Mouse (Mus musculus) cerebellum, postnatal 14 days (tissue): ENCODE measurements around the gene Atp6v1g2.
"Not testable (repeated sequence)": the region's sequence is repeated elsewhere in the genome, so short reads cannot be mapped to it uniquely, and the experiment has no call there.

Source experiments
- DNase-seq, 2 experiments: peaks; one replicate each; pipeline ENCODE4 v3.0.0; 2021; ENCODE audit warnings: mixed read lengths in 2 of 2

The Atp6v1g2 gene

DNA sequence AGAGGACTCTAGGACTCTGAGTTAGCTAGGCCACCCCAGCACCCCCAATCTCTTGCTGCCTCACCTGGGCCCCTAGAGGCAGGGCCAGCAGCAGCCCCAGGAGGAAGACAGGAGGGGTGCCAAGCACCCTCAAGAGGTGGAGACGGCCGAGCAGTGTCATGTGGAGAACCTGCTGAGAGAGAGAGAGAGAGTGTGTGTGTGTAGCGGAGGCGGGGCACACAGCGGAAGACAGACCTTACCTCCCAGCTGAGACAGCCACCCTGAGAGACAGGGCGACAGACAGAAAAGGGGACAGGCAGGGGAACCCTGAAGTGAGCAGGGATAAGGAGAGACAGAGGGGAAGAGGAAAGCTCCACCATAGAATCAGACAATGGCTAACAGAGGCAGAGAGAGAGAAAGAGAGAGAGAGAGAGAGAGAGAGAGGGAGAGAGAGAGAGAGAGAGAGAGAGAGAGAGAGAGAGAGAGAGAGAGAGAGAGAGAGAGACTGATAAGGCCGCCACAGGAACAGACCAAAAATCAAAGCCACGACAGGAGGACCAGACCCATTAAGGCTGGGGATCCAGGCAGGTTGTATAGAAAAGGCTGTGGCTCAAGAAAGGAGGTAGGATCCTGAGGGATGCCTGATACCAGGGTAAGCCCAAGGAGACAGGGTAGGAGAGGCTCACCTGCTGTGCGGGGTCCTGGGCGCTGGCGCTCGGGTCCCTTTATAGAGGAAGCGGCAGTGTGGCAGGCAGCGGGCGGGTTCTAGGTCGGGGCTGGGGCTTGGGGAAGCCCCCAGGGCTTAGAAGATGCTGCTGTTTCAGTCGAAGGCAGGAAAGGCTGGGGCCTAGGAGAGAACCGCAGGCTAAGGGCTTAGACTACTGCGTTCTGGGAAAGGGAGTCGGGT lies 28.7 kb upstream of the Atp6v1g2 start, which contains the start of gene Lta:
Gene Lta, minus strand, starts transcription at position 858 of the 886 bp plus-strand sequence.
- DNase-seq = no peak

GRCm38 (mm10) chr17:35205380-35205769 lies 28.1 kb upstream of the Atp6v1g2 start:
- no peak for DNase-seq

DNA sequence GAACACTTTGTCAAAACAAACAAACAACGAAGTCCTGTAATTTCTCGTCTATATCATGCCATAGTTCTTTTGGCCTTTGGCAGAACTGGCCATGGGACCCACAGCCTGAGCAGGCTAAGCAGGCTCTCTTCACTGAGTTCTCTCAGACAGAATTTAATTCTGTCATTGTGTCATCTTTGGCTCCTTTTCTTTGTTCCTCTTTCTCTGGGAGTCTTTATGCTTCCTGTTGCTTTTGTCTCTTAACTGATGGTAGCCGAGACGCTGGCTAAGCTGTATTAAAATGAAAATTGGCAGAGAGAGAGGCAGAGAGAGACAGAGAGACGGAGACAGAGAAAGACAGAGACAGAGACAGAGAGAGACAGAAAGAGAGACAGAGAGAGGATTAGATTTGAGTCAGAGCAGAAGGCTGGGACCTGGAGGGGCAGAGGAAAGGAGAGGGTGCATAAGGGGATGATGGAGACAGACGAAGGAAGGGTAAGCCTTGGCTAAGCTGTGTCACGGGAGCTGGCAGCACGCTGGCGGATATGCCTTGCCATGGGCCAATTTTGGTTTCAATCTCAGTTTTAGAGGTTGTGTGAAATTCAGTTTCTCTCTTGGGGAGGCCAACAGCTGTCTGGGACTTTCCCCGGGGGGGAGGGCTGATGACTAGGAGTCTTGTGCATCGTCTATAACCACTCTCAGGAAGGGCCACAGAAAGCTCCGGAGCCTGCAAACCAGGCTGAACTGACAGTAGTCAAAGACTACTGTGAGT lies 23.5 kb upstream of the Atp6v1g2 start:
- DNase-seq = no peak

GRCm38 (mm10) chr17:35210593-35210992 lies 22.9 kb upstream of the Atp6v1g2 start:
- no peak for DNase-seq

- DNase-seq = no peak
Observed at GRCm38 (mm10) chr17:35213071-35213470, 20.4 kb upstream of the Atp6v1g2 start.

DNA sequence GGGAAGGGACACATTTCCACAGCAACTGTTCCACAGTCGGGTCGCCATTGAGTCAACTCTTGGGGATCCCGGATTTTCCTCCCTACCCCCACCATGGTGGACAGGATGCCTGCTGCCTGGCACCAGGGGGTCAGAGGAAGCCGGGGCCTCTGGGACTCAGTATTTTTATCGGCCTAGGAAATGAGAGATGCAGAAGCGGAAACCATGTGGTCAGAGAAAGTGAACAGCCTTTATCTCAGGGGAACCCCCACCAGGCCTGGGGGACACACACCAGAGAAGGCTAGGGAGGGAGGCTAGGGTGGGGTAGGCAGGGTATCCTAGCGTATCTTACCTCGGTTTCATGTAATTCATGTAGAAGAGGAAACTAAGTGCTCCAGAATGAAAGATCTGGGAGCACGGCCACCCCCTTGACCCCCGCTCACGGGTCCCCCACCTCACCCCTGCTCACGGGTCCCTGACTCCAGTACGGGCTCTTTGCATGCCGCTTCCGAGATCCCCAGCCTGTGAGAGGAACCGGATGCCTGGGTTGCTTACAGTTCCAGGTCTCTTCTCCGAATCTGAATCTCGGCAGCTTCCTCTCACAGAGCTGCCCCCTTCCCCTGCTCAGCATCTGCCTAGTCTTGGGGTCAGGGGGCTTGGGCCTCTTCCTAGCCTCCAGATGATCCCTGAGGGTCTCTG lies 14.8 kb upstream of the Atp6v1g2 start:
- DNase-seq = no peak

- DNase-seq = peak in 1 of 2 experiments; percentile 22
Observed at GRCm38 (mm10) chr17:35219601-35220041, 13.8 kb upstream of the Atp6v1g2 start.

DNA sequence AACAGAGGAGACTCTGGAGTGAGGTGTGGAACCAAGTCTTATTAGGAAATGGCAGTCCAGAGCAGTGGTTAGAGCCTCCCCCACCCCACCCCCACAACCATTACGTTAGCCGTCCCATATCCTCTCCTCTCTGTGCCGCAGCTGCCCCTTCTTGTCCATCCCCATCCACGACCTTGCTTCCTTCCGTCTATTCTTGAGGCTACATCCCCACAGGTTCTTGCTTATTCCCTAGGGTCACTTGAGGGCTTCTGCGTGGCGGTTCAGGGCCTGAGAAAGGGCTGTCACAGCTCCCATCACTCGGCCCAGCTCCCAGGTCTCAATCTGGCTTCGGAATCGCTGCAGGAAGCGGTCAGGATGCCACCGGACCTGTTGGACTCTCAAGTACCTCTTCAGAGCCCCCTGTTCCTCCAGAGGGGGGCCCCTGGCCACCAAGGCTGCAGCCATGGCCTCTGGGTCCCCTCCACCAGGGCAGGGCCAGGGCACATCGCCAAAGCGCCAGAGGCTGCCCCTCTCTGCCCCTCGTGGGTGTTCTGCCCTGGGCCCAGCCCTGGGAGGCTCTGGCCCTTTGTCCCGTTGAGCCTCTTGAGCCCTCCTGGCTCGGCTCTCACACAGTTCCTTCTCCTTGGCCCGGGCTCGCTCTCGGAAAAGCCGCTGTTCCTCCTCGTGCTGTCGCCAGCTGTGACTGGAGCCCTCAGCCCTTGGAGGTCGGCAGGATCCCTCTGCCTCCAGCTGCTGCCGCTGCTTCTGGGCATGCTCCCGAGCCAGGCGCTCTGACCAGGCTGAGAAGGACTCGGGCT lies 13.1 kb upstream of the Atp6v1g2 start, which contains the start of gene Gm16181:
Gene Gm16181, plus strand, starts transcription at position 679 of the 797 bp plus-strand sequence.
- DNase-seq = peak in 1 of 2 experiments; percentile 14

GRCm38 (mm10) chr17:35222299-35222698 lies 11.2 kb upstream of the Atp6v1g2 start:
- DNase-seq = peak in 1 of 2 experiments; percentile 10

DNA sequence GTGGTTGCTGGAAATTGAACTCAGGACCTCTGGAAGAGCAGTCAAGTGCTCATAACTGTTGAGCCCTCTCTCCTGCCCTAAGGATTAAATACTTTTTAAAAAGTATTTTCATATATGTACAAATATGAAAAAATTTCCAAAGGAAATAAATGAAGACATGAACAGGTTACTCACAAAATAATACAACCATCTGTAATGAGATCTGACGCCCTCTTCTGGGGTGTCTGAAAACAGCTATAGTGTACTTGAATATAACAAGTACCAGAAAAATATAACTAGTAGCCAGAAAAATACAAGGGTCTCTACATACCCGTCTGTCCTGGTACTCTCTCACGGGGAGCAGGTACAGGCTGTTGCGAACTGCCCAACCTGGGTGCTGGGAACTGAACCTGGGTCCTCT lies 8.8 kb upstream of the Atp6v1g2 start:
- DNase-seq = no peak

DNA sequence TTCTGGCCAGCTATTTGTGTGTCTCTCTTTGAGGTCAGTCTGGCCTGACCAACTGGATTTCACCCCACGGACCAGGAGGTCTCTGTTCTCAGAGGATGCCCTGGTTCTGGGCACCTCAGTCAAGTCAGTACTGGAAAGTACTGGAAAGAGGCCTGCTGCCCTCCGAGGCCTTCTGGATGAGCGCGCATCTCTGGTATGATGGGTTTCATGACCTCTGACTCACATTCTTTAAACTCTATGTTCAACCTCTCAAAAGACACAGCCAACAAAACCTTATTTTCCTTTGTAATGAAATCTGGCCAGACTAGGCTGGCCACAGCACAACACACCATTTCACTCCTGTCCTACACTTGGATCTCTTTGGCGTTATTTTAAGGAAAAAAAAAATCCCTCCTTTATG lies 8.0 kb upstream of the Atp6v1g2 start:
- DNase-seq = no peak

GRCm38 (mm10) chr17:35226561-35227046 lies 6.9 kb upstream of the Atp6v1g2 start:
- no peak for DNase-seq

DNA sequence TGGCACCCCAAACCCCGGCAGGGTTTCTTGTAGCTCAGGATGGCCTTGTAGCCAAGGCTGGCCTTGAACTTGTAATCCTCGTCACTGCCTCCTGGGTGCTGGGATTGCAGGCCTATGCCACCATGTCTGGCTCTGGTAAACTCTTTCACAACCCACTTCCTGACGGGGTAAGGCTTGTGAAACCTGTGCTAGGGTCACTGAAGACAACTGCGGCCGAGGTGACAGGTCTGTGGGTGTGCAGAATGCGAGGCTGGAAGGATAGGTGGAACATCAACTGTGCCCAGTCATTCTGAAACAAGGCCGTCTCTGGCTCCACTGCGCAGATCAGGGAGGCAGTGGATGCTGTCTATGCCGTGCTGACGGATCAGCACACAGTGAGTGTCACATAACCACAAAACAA lies 2.4 kb upstream of the Atp6v1g2 start:
- DNase-seq = no peak

- peak; percentile 93 to 96 for DNase-seq
Observed at GRCm38 (mm10) chr17:35232043-35232442, 1.4 kb upstream of the Atp6v1g2 start.

- DNase-seq = no peak
Observed at GRCm38 (mm10) chr17:35232659-35233058, 801 bp upstream of the Atp6v1g2 start.

GRCm38 (mm10) chr17:35234090-35234489 lies 630 bp downstream of the Atp6v1g2 start:
- DNase-seq = not testable (repeated sequence)

GRCm38 (mm10) chr17:35234903-35235302 lies 1.4 kb downstream of the Atp6v1g2 start:
- peak; percentile 39 to 53 for DNase-seq

DNA sequence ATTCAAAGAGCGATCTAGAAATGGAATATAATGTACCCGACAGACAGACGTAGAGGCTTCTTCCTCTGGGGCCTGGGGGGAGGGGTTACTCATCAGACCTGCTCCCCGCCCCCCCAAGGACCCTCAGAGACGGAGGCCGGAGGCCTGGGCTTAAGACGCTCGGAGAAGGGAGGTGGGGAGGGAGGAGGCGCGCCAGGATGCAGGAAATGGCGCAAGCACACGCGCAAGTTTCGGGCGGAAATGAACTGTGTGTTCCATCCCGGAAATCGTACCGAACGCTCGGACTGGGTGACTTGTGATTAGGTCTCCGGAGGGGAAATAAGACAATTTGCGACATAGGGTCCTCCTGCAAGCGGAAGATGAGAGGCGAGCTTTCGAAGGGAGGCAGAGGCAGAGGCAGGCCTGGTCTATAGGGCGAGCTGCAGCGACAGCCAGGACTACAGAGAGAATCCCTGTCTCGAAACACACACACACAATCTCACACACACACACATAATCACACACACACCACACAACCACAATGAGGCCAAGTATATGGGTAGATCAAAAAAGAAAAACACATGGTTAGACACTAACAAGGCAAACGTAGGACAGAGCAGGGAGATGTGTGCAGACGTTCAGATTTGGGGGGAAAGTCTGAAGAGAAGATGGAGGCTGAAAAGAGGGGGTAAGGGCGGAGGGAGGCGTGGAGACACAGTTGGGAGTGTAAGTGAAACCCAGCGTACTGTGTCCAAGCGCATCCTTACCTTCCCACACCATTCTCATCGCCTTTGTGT lies 2.3 kb downstream of the Atp6v1g2 start, which contains the start of gene Nfkbil1:
Gene Nfkbil1, minus strand, starts transcription at position 179 of the 776 bp plus-strand sequence.
- DNase-seq = peak; percentile 91 to 92

- peak; percentile 100 for DNase-seq
Observed at GRCm38 (mm10) chr17:35236390-35236746, 2.9 kb downstream of the Atp6v1g2 start.

DNA sequence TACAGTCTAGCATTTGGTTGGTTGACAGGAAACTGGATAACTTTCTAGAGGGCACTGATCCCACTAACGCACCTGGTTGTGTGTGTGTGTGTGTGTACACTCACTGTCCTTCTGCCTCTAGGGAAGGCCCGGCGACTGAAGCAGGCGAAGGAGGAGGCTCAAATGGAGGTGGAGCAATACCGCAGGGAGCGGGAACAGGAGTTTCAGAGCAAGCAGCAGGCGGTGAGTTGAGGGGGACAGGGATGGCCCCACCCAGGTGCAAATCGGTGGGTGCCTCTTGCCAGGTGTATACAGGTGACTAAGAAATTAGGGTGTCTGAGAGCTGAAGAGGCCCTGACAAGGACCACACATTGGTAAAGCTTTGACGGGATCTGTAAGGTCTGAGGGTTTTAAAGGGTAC lies 3.5 kb downstream of the Atp6v1g2 start:
- DNase-seq = peak; percentile 60 to 66

DNA sequence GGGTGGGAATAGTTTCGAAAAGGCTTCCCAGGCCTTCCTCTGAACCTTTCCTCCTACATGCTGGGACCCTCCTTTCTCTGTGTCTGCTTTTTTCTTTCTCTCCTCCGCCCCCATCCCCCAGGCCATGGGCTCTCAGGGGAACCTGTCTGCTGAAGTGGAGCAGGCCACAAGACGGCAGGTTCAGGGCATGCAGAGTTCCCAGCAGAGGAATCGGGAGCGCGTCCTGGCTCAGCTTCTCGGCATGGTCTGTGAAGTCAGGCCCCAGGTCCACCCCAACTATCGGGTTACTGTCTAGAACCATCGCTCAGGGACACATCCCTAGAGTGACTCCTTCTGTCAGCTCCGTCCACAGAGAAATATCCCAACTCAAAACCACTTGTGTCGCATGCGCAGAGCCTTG lies 4.0 kb downstream of the Atp6v1g2 start:
- DNase-seq = peak in 1 of 2 experiments; percentile 27
